Mouse (Mus musculus): Measurements from ENCODE around the gene Ccdc85b. TPM values are rescaled to one million over a fixed set of nuclear protein-coding genes. Genes with fewer than 3 reads are reported as not detected.

Gene Ccdc85b
- polyA plus RNA-seq, 1 experiment: 3.3 TPM

DNA sequence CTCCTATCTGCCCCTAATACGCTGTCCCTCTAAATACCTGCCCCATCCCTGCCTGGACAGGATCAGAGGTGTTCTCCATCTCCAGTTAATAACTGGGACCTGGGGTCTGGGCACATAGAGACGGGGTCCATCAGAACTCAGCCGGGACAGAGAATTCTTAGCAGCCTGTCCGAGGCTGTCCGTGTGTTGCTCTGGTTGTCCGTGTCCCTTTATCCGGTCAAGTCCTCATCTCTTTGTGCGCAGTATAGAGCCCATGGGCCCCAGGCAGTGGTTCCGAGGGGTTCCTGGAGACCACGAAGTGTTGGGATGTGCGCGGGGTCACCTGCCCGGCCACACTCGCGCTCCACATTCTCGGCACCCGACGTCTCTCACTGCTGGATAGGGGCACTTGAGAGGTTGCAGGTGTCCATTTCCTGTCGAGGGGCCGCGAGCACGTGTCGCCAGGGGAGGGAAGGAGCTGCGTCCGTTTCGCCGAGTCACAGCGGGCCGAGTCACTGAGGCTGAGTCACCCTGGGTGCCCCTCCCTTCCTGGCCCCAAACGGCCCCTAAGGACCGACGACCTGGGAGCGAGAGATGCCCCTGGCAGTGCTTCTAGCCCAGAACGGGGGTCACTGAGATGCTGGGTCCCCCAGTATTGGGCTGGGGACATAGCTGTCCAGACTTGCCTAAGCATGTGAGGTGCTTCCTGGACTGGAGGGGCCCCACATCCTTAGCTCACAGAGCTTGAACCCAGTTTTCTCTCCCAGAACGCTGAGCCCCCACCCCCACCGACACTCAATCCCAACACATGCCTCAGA is 9.1 kb downstream of the Ccdc85b start:
- Histone ChIP-seq H3K27me3 (ENCODE audit: control insufficient read depth, insufficient read depth, low read length, poor library complexity, severe bottlenecking) (no peaks in the 10 kb centered on the region), H3K4me3 (ENCODE audit: low read depth, low read length) (peak overlapping the region; percentile 28), H3K36me3 (ENCODE audit: control insufficient read depth, insufficient read depth, low read length, poor library complexity, severe bottlenecking) (no peaks in the 10 kb centered on the region), H3K9me3 (replicated peaks; ENCODE audit: control insufficient read depth, insufficient read depth, low read length, poor library complexity, severe bottlenecking) (no peaks in the 10 kb centered on the region), H3K4me1 (ENCODE audit: control insufficient read depth, insufficient read depth, low read length) (no peaks in the 10 kb centered on the region), H3K9ac (ENCODE audit: low read depth, poor library complexity, severe bottlenecking) (peak overlapping the region; percentile 18; the same call in 1 of the 2 replicates), H3K27ac (ENCODE audit: insufficient read depth, low read length) (no peak overlapping the region)
- TF ChIP-seq EP300 (IDR thresholded peaks at IDR 0.05; ENCODE audit: insufficient read depth, low read depth, low read length) (no peak), CTCF (IDR thresholded peaks at IDR 0.05; ENCODE audit: low read depth, low read length) (no peak), POLR2A (IDR thresholded peaks at IDR 0.05; ENCODE audit: insufficient read depth, low read length) (no peak)

- H3K36me3 ChIP-seq (ENCODE audit: control insufficient read depth, insufficient read depth, low read length, poor library complexity, severe bottlenecking): no peaks in the 10 kb centered on the region
- H3K9ac ChIP-seq (ENCODE audit: low read depth, poor library complexity, severe bottlenecking): peak within 1 kb of the TSS; percentile 18
- H3K27me3 ChIP-seq (ENCODE audit: control insufficient read depth, insufficient read depth, low read length, poor library complexity, severe bottlenecking): no peaks in the 10 kb centered on the region
- TF ChIP-seq CTCF (IDR thresholded peaks at IDR 0.05; ENCODE audit: low read depth, low read length) (no peak), EP300 (IDR thresholded peaks at IDR 0.05; ENCODE audit: insufficient read depth, low read depth, low read length) (no peak), POLR2A (IDR thresholded peaks at IDR 0.05; ENCODE audit: insufficient read depth, low read length) (no peak)
- peak within 1 kb of the TSS; percentile 28 for H3K4me3 ChIP-seq (ENCODE audit: low read depth, low read length)
- no peaks in the 10 kb centered on the region for H3K9me3 ChIP-seq (replicated peaks; ENCODE audit: control insufficient read depth, insufficient read depth, low read length, poor library complexity, severe bottlenecking)
- H3K4me1 ChIP-seq (ENCODE audit: control insufficient read depth, insufficient read depth, low read length): no peaks in the 10 kb centered on the region
- no peak within 1 kb of the TSS for H3K27ac ChIP-seq (ENCODE audit: insufficient read depth, low read length)
Measured at GRCm38 (mm10) chr19:5447515-5448353, 10.0 kb downstream of the Ccdc85b start, which contains the start of gene Fosl1. Gene Fosl1, plus strand, starts transcription at chr19:5447547.

DNA sequence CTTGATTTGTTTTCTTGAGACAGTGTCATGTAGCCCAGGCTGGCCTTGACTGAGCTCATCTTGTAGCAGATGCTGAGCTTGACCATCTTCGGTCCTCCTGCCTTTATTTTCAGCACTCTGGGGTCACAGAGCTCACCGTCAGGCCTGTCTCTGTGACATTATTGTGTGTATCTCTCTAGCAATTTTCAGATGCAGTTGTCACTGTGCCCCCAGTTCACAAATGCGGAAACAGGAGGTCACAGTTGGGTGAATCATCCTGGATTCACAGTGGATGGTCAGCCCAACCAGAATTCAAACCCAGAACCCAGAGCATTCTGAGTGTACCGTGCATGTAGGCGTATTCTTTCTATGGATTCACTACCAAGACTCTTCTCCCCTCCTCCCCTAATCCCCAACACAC is 11.9 kb downstream of the Ccdc85b start:
- Histone ChIP-seq H3K36me3 (ENCODE audit: control insufficient read depth, insufficient read depth, low read length, poor library complexity, severe bottlenecking) (no peaks in the 10 kb centered on the region), H3K27ac (ENCODE audit: insufficient read depth, low read length) (no peak overlapping the region), H3K4me1 (ENCODE audit: control insufficient read depth, insufficient read depth, low read length) (no peaks in the 10 kb centered on the region), H3K4me3 (ENCODE audit: low read depth, low read length) (no peak overlapping the region), H3K9me3 (replicated peaks; ENCODE audit: control insufficient read depth, insufficient read depth, low read length, poor library complexity, severe bottlenecking) (no peaks in the 10 kb centered on the region), H3K27me3 (ENCODE audit: control insufficient read depth, insufficient read depth, low read length, poor library complexity, severe bottlenecking) (no peaks in the 10 kb centered on the region), H3K9ac (ENCODE audit: low read depth, poor library complexity, severe bottlenecking) (no peak overlapping the region)
- TF ChIP-seq CTCF (IDR thresholded peaks at IDR 0.05; ENCODE audit: low read depth, low read length) (no peak), POLR2A (IDR thresholded peaks at IDR 0.05; ENCODE audit: insufficient read depth, low read length) (no peak), EP300 (IDR thresholded peaks at IDR 0.05; ENCODE audit: insufficient read depth, low read depth, low read length) (no peak)

DNA sequence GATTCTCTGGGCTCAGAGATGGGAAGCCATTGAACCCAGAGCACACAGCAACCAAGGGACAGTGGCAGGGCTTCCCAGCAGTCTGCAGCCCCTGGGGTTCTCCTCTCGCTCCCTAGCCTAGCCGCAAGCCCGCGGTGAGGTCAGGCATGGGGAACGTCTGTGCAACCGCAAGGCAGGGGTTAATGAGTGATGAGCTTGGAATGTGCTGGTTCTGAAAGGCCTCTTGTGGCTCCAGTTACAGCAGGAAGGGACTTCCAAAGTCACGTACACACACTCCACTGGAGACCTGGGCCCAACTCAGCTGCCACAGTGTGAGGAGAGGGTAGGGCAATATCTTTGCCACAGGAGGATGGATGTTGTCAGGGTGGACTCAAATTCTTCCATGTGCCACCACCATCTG is 12.7 kb downstream of the Ccdc85b start:
- Histone ChIP-seq H3K4me1 (ENCODE audit: control insufficient read depth, insufficient read depth, low read length) (no peaks in the 10 kb centered on the region), H3K4me3 (ENCODE audit: low read depth, low read length) (no peak overlapping the region), H3K9me3 (replicated peaks; ENCODE audit: control insufficient read depth, insufficient read depth, low read length, poor library complexity, severe bottlenecking) (0 out of 2 replicates have a peak, but pooled peaks cover 3% of the 10 kb centered on the region), H3K27ac (ENCODE audit: insufficient read depth, low read length) (no peak overlapping the region), H3K36me3 (ENCODE audit: control insufficient read depth, insufficient read depth, low read length, poor library complexity, severe bottlenecking) (no peaks in the 10 kb centered on the region), H3K9ac (ENCODE audit: low read depth, poor library complexity, severe bottlenecking) (no peak overlapping the region), H3K27me3 (ENCODE audit: control insufficient read depth, insufficient read depth, low read length, poor library complexity, severe bottlenecking) (no peaks in the 10 kb centered on the region)
- no peak for TF ChIP-seq EP300 (IDR thresholded peaks at IDR 0.05; ENCODE audit: insufficient read depth, low read depth, low read length)
- no peak for TF ChIP-seq POLR2A (IDR thresholded peaks at IDR 0.05; ENCODE audit: insufficient read depth, low read length)
- TF ChIP-seq CTCF (IDR thresholded peaks at IDR 0.05; ENCODE audit: low read depth, low read length): no peak

- no peak for TF ChIP-seq EP300 (IDR thresholded peaks at IDR 0.05; ENCODE audit: insufficient read depth, low read depth, low read length)
- no peak for TF ChIP-seq CTCF (IDR thresholded peaks at IDR 0.05; ENCODE audit: low read depth, low read length)
- no peak for TF ChIP-seq POLR2A (IDR thresholded peaks at IDR 0.05; ENCODE audit: insufficient read depth, low read length)
- no peak overlapping the region for H3K27ac ChIP-seq (ENCODE audit: insufficient read depth, low read length)
- H3K36me3 ChIP-seq (ENCODE audit: control insufficient read depth, insufficient read depth, low read length, poor library complexity, severe bottlenecking): no peaks in the 10 kb centered on the region
- no peak overlapping the region for H3K4me3 ChIP-seq (ENCODE audit: low read depth, low read length)
- no peaks in the 10 kb centered on the region for H3K4me1 ChIP-seq (ENCODE audit: control insufficient read depth, insufficient read depth, low read length)
- no peak overlapping the region for H3K9ac ChIP-seq (ENCODE audit: low read depth, poor library complexity, severe bottlenecking)
- H3K9me3 ChIP-seq (replicated peaks; ENCODE audit: control insufficient read depth, insufficient read depth, low read length, poor library complexity, severe bottlenecking): 0 out of 2 replicates have a peak, but pooled peaks cover 3% of the 10 kb centered on the region
- H3K27me3 ChIP-seq (ENCODE audit: control insufficient read depth, insufficient read depth, low read length, poor library complexity, severe bottlenecking): no peaks in the 10 kb centered on the region
Measured at GRCm38 (mm10) chr19:5444371-5444908, 13.3 kb downstream of the Ccdc85b start.

All from ES-Bruce4 (cell line).